Mouse (Mus musculus) kidney, adult 2 months (tissue): Measurements from ENCODE around the gene Cd34.

ENCODE experiments used
- CTCF ChIP-seq: fragments of 200-500 bp; conservative IDR thresholded peaks from 2 replicates; pipeline ENCODE4 v1.5.1; 2011; ENCODE audit warnings: low read depth, mild to moderate bottlenecking, control low read depth, low read length, moderate library complexity, mixed read lengths; ENCODE audit not compliant: insufficient read depth, insufficient read length
- POLR2A ChIP-seq: fragments of 200-500 bp; IDR thresholded peaks from one replicate; pipeline ENCODE4 v1.6.1; 2011; ENCODE audit warnings: low read depth, low read length, control low read depth

DNA sequence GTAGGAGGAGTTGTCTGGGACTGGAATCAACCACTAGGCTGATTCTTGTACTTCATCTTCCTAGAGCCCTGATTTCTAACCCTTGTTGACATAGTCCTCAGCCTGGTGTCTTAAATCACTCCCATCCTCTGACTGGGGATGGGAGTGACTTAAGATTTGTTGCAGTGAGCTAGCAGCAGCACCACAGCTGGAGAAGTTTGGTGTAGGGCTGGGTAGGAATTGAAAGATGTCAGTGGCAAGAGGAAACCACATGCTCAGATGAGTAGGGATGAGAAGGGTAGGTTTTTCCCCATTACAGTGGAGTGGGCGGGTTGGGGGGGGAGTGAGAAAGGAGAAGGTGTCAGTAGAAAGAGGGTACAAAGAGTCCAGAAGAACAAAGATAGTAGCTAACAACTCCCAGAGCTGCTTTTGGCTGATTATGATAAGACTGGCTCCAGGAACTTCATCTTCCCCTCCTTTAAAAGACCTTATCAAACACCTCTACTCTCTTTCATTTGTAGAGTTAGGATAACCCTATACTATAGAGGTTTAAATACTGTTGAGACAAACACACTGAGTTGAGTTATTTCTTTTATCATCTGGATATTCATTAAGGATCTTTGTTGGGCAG is 42.3 kb downstream of the Cd34 start:
- no peak for TF ChIP-seq CTCF
- no peak for TF ChIP-seq POLR2A
